Mouse (Mus musculus) c-Kit-positive CD71-positive TER-119-negative erythroid progenitor cells, embryonic 14.5 days (primary cell): ENCODE measurements at regions not wholly inside any gene's neighbourhood (a gene's known extent, or its start where the extent isn't known, plus 50 kb on each side); places are given as distances from the start of the nearest gene placed in this dataset.

Experiments
- DNase-seq: peaks from one replicate; pipeline ENCODE4 v3.0.0-alpha.2; 2013; ENCODE audit warnings: low read depth

DNA sequence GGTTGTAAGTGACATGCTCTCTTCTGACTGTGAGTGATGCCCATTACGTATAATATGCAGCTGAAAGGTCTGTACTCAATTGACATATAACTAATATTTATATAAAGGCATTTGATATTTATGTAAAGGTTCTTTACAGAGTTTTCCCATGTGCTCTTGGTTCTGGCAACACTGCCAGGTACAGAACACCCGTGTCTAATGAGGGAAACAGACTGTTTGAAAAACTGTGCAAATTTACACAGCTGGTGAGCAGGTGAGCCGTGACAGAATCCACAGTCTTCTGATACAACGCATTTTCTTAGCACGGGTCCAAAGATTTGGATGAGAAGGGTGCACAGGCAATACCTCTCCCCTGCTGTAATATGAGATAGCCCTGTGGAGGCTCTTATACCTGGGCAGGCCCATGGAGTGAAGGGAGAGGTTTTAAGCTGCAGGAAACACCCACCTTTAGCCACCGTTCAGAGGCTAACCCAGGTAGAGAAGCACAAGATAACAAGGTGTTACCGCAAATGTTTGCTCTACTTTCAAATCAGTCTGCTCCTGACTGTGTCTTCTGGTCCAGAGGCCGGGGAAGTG lies 161.0 kb downstream of the Foxo1 start:
- no peak for DNase-seq

DNA sequence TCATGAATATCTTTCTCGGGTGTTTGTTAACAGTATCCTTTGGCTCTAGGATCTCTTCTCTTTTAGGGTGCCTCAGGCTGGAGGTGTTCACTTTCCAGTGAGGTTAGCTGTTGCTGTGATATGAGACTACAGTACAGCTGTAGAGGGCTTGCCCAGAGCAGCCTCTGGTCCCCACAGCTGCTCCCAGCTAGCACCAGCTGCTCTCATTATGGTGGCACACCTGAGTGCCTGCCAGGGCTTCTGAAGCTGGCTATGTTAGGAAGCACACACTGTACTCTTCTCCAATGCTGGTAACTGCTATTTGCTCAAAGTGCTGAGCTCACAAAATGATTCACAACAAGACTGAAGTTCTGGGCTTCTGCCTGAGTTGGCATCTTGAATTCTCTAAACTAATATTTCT lies 154.7 kb downstream of the Foxo1 start:
- DNase-seq: no peak

DNA sequence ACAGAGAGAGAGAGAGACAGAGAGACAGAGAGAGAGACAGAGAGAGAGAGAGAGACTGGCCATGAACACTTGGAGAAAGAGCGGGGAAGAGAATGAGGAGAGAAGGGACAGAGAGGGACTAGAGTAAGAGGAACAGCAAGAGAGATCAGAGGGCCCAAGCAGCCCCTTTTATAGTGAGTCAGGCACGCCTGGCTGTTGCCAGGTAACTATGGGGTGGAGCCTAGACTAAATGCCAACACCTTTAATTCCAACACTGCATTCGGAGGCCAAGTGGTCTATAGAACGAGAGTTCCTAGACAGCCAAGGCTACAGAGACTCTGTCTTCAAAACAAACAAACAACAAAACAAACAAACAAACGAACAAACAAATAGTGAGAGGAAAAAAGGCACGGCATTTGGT lies 148.1 kb downstream of the Foxo1 start:
- DNase-seq: no peak

GRCm38 (mm10) chr3:52415361-52415760 lies 147.2 kb downstream of the Foxo1 start:
- no peak for DNase-seq

DNA sequence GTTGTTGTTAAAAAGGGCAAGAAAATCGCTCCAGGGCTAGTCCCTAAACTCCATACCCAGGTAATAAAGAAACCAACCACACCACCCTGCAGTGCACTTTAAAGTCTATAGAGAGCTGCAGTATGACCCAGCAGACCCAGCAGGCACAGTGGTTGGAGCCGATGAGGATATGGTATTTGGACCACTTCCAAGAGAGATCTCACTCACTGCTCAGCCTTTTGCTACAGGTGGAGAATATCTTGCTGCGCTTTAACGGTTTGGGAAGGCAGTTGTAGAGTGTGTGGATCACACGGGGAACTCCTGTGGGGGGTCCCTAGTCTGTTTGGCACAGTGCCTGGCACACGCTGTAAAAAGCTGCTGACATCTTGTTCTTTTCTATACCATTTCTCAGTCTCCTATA lies 145.9 kb downstream of the Foxo1 start:
- no peak for DNase-seq

DNA sequence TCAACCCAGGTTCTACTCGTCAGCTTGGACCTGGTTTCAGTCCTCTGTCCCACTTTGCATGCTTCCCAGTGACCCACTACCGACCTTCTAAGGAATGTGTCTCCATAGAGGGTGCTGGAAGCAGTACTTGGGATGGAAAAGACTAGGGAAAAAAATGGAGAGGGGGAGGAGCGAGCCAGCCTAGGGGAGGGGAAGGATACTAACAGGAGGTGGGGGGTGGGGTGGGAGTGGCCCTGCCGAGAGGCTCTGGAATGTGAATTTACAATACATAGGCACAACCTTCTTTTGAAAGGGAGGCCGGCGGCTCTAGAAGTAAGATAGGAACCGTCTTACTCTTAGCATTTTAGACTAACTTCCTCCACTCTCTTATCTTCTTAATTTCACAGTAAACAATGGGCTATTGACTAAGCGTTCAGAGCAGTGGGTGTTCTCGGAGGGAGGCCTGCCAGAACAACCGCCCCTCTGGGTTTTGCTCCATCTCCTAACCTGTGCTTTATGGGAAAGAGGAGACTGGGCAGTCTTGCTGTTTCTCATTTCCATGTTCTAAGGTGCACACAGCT lies 145.1 kb downstream of the Foxo1 start:
- no peak for DNase-seq

DNA sequence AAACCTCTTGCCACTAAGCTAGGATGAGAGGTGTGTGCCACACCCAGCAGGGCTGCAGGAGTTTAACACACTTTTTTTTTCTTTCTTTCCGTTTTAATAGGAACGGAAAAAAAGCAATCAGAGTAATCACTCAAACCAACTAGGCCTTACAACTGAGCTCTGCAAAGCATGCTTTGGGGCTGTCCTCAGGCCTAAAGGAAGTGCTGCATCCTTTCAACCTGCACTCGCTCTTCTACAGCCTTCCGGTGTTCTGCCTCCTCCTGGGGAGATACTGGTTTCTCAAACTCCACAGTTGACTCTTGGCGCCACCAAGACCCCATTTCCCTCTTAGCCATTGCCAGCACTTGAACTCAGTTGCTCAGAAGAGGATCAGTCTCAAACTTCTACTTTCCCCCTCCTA lies 143.2 kb downstream of the Foxo1 start:
- no peak for DNase-seq

- DNase-seq: no peak
These were observed 141.3 kb downstream of the Foxo1 start for GRCm38 (mm10) chr3:52409465-52409864.

DNA sequence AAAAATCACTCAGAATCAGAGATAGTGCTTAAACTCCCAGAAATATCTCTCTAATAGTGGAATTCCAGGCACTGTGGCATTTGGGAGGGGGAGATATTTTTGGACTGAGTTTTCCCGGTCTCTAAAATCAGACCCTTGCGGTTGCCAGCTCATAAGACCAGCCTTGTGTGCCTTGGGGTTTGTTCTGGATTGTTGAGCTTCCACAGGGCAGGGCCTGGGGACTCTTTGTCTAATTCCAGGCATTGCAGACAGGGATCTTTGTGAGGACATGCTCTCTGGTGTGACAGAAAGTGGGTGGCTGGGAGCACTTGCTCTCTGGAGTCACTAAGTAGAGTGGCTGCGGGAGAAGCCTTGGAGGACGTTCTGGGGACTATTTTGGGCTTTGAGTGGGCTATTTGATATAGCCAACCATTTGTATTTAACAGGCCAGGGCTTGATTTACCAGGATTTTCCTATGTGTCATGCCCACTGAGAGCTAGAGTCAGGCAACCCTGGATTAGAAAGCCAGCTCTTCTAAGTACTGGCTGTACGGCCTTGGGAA lies 138.7 kb downstream of the Foxo1 start:
- no peak for DNase-seq

DNA sequence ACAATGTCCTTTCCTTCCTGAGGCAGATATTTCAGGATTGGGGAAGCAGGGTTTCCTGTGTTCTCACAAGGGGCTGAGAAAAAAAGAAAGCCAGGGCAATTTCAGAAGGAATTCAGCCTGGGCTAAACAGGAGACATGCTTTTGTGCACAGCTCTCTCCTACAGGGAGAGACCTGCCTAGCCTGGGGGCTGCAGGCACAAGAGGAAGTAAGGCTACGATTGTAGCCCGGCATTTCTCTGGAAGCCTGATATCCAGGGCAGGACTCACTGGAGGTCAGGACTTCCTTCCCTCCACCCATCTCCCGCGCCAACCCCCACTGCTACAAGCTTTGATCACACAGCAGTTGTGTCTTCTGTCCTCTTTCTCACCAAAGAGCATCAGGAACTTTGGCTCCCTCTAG lies 136.5 kb downstream of the Foxo1 start:
- no peak for DNase-seq

DNA sequence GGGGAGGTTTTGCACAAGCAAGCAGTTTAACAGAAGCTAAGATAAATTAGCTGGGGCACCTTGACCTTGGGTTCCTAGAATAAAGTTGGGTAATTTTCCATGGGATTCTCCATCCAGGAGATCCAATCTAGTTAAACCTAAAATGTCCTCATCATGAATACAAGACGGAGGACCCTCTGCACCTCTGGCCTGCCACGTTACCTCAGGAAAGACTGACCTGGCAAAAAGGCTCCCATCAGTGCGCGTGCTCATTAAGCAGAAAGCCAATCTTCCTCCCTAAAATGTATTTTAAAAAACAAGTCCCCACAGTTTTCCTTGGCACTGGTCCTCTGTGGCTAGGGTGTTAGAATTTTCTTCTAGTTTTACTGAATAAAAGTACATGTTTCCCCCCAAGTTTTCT lies 134.9 kb downstream of the Foxo1 start:
- no peak for DNase-seq
